Mouse (Mus musculus) gastrocnemius, postnatal 4 days (tissue): Measurements from ENCODE around the gene Furin. TPM values are rescaled to one million over a fixed set of nuclear protein-coding genes. Genes with fewer than 3 reads are reported as not detected.
A peak's percentile ranks its signal among the peaks of the same experiment; 100 is the strongest.
"Not testable (repeated sequence)": the region's sequence is repeated elsewhere in the genome, so short reads cannot be mapped to it uniquely, and the experiment has no call there.

Experiments
- DNase-seq, 2 experiments: peaks; one replicate each; pipeline ENCODE4 v3.0.0; 2021 to 2022; ENCODE audit warnings: low spot score in 2 of 2, mixed read lengths in 2 of 2
- total RNA-seq, 2 experiments: library from RNA; stranded (reverse); gene quantifications; 2 replicates each; pipeline ENCODE4 v1.2.3; 2021

Gene Furin
- total RNA-seq, 2 experiments from 2014 or later, result 73.8 to 77.6 TPM

DNA sequence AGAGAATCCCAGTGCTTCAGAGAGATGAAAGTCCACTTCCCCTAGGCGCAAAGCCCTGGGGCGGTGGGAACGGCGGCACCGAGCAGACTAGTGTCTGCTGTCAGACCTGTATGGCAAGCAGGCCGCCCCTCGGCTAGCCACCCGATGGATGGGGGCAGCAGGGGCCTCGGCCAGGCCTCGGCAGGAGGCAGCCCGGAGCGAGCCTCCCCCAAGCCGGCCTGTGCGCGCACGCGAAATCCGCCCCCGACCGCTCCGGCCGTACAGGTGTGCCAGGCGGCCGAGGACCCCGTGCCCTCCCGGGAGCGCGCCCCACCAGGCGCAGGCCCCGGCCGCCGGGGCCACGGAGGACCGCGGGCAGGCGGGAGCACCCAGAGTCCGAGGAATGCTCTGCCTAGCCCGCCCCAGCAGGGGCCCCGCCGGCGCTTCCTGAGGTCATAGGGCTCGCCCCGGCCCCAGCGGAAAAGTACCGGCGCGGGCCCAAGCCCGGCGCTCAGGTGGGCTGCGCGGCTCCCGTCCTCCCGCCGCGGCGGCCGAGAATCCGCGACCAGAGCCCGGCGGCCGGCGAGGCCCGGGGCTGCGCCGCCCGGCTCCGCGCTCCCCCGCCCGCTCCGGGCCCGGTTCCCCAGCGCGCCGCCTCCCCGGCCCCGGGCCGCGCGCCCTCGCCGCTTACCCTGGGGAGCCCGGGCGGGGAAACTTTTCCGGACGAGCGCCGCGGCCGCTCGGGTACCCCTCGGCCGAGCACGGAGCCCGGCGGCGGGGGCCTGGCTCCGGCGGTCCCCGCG, 3.2 kb downstream of the Furin start:
- peak; percentile 48 to 63 for DNase-seq

DNA sequence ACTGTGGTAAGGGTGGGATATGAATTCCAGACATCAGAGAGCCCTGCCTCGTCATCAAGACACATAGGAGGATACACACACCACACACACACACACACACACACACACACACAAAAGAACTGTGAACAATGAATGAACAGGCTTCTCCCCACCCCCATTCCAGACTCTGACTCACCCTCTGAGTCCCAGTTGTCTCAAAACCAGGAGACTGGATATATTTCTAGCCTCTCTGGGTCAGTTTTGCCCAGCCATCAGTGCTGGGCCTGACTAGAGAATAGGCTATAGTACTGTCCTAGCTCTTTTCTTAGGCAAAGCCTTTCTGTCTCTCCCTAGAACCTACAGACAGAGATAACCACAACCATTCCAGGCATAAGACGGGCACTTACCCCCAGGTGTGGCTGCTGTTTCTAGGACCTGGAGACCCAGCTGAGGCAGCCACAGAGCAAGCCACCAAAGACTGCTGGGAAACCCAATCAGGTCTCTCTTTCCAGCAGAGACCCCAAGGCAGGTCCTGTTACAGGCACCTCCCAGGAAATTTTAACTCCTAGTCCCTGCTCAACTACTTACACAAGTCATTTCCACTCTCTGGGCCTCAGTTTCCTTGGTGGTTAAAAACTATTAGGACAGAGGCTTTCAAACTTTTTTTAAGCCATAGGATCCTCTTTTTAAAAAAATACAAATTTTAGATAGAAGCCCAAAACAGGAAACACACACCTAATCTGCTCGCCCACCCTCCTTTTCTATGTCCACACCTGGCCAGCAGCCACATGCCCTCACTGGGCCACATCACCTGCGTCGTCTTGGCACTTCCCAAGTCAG, 4.0 kb downstream of the Furin start:
- no peak for DNase-seq

GRCm38 (mm10) chr7:80400571-80400970, 4.7 kb downstream of the Furin start:
- no peak for DNase-seq

DNA sequence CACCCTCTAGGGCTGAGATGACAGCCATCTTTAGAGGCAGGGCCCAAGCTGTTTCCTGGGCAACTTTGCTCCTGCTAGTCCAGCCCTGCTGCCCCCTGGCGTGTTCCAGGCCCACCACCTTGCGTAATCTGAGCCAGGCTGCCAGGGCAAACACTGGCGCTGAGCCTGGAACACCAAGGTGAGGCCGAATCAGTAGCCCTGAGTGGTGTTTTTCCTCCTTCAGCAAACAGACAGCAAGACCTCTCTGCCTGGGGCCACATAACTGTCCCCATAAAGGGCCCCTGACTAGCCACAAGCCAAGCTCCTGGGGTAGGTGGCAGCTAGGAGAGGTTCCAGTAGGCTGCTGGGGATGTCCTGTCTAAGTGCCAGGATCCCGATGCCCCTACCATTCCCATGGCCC, 5.1 kb downstream of the Furin start:
- DNase-seq, result no peak

- no peak for DNase-seq
Measured at GRCm38 (mm10) chr7:80398654-80399444, 6.4 kb downstream of the Furin start.

- DNase-seq, result no peak
Measured at GRCm38 (mm10) chr7:80397986-80398385, 7.2 kb downstream of the Furin start.

DNA sequence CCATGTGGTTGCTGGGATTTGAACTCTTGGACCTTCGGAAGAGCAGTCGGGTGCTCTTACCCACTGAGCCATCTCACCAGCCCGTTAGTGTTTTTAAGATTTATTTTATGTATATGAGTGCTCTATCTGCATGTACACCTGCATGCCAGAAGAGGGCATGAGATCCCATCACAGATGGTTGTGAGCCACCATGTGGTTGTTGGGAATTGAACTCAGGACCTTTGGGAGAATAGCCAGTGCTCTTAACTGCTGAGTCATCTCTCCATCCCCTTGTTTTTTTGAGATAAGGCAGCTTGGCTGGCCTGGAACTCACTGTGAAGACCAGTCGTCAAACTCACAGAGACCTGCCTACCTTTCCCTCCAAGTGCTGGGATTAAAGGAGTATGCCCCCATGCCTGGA, 8.8 kb downstream of the Furin start:
- DNase-seq, result not testable (repeated sequence)

- no peak for DNase-seq
Measured at GRCm38 (mm10) chr7:80394600-80394999, 10.6 kb downstream of the Furin start.

DNA sequence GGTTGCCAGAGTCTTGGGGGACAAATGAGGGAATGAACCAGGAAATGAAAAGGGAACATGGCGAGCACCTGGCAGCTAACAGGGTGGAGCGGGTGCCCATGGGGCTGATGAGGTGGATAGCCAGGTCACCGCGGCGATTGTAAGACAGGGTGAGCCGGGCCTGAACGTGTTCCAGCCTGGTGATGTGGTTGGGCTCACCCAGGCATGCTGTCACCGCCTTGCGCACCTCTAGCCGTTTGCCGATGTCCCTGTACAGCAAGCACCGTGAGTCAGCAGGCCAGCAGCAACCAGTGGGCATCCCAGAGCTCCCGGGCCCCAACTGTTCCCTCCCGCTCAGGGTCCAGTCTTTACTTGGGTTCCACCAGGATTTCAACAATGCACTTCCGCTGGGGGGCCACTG, 13.1 kb downstream of the Furin start:
- DNase-seq, result no peak

DNA sequence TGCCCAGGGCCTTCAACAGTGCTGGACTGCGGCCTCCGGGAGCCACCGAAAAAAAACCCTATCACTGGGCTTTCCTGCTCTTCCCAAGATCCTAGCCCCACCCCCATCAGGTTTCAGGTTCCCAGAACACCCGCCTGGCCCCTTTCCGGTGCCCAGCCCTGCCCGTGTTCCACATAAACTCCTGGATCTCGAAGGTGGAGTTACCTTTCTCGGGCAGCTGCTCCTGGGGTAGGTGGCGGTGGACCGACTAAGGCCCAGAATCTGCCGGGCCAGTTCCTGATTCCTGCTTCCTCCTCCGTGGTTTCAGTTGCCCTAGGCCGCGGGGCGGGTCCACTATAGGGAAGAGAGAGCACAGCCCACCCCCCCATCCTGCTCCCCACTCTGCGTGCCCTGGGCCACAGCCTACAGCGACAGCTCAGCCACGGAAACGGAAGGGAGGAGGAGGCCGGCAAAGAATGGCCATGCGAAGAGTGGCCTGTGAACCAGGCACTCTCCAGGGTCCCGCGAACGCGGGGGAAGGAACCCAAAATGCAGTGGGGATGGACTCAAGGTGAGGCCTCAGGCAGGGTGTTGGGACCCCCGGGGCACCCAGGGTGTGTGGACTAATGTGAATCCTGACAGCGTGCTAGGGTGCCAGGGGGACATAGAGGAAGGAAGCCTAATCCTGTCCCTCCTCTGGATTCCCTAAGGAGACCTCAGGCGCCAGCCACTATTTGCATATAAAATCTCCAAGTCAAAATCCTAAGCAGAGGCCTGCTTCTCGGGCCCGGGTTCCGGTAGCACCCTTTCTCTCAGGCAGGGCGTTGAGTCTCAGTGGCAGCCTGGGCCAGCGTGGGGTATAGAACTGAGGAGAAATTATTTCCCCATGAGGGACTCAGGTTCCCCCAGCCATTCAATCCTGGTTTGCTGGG, 17.3 kb downstream of the Furin start, which contains the start of gene Fes:
Fes (minus strand) TSS at position 314 of the 911 bp plus-strand sequence.
- peak in 1 of 2 experiments; percentile 75 for DNase-seq

DNA sequence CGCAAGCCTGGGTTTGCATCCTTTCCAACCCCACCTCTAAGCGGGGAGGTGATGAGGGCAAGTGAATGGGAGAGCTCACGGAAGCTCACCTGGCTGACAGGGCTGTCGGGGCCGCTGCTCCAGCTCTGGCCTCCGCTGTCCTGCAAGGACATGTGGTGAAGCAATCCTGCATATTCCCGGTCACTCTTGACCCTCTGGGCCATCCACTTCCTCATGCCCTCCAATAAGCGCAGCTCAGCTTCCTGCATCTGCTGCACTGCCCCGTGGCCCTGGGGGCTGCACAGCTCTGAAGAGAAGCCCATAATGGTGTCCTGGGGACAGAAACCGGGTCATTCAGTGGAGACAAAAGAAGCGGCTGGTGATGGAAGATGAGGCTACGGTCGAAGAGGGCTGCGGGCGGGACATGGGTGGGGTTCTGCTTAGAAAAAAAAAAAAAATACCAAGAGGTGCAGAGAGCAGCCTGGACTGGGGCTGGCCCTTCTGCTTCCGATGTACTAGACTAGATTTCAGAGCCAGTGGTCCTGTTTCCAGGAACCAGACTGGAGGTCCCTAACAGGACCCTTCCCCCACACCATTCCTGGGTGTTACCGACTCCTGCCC, 18.1 kb downstream of the Furin start:
- DNase-seq, result no peak

DNA sequence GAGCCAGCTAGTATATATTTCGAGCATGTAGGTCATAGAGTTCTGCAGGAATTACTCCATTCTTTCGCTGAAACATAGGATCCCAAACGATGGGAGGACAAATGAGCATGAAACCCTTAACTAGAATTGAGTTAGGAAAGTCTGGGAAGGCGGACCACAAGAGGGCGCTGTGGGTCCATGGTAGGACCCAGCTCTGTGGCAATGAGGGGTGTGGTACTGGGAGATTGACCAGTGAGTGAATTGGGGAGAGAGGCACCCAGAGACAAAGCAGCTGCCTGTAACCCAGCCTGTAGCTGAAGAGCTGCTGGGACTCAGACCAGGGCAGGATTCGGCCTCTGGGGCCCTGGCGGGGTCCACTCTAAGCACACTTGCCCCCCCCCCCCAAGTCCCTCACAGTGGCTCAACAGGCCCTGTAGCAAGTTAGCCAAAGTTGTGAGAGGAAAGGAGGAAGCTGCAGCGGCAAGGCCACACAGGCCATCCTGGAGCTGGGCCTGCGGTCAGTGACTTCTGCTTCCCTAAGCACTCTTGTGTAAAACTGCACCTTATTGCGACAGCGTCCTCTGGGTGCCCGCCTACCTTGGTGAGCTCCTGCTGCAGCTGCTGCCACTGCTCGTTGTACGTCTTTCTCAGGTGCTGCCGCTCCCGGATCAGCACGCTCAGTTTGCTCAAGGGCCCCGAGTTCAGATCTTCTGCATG, 18.9 kb downstream of the Furin start:
- peak; percentile 89 to 93 for DNase-seq

- DNase-seq, result no peak
Measured at GRCm38 (mm10) chr7:80382919-80383318, 22.3 kb downstream of the Furin start.

GRCm38 (mm10) chr7:80379531-80379930, 25.7 kb downstream of the Furin start:
- DNase-seq, result no peak

DNA sequence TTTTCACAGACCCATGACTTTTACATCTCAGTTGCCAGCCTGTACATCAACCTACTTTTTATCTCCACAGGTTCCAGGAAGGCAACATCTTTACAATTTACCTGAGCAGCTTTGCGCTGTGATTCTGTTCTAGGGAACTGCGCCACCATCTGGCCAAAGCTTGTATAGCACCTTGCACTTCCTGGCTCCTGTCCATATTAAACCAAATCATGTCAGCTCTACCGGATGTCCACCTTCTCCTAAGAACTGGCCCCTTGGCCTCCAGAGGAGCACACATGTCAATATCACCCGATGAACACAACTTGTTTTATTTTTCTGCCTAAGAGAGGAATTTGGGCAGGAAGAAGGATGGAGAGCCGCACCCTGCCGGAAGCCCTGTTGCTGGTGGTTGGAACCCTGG, 27.8 kb downstream of the Furin start:
- no peak for DNase-seq

DNA sequence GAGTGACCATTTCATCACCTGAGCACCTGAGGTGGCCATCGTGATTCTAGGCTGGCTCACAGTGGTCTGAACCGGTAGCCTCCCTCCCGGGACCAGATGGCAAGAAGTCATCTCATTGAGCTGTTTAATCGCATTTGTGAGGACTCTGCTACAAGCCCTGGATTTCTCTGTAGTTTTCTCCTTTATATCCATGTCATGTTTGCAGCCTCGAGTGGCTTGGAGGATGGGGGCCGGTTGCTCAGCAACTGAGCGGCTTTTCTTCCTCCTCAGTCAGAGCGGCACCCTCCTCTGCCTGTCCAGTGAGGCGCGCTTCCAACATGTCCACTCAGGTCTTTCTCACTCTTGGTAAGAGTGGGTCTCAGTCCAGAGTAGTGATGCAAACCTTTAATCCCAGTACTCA, 29.0 kb downstream of the Furin start:
- no peak for DNase-seq

- DNase-seq, result no peak
Measured at GRCm38 (mm10) chr7:80375376-80376039, 29.7 kb downstream of the Furin start.

- no peak for DNase-seq
Measured at GRCm38 (mm10) chr7:80374733-80375132, 30.5 kb downstream of the Furin start.

DNA sequence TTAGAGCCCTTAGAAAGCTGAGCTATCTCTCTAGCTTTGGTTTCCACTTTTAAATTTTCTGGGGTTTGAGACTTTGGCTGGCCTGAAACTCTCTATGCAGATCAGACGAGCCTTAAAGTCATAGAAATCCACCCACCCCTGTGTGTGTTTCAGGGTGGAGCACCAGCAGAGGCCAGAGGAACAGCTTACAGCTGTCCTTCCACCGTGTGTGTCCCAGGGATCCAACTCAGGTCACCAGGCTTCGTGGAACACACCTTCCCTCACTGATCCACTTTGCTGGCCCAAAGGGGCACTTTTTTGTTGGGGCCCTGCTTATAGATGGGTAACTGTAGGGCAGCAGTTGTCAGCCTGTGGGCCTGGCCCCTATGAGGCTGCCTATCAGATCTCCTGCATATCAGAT, 31.0 kb downstream of the Furin start:
- no peak for DNase-seq
